Mouse (Mus musculus) C2C12 (cell line): ENCODE results near the gene Arhgef17.

ENCODE experiments used
- CEBPB ChIP-seq: IDR thresholded peaks from one replicate; pipeline ENCODE4 v1.6.1; 2011; ENCODE audit warnings: low read depth, mild to moderate bottlenecking, control low read depth, moderate library complexity
- CTCF ChIP-seq: IDR thresholded peaks from one replicate; pipeline ENCODE4 v1.5.1; 2011; ENCODE audit not compliant: control insufficient read depth, insufficient read depth, insufficient read length
- FOSL1 ChIP-seq: IDR thresholded peaks from one replicate; pipeline ENCODE4 v1.8.0; 2011; ENCODE audit warnings: mild to moderate bottlenecking, low read length; ENCODE audit not compliant: poor library complexity, insufficient read depth, severe bottlenecking
- MAX ChIP-seq: IDR thresholded peaks from one replicate; pipeline ENCODE4 v1.6.1; 2011; ENCODE audit warnings: mild to moderate bottlenecking, control low read depth
- MYOD1 ChIP-seq: IDR thresholded peaks from one replicate; pipeline ENCODE4 v1.6.1; 2011; ENCODE audit warnings: low read depth; ENCODE audit not compliant: control insufficient read depth, insufficient read length
- MYOG ChIP-seq: IDR thresholded peaks from one replicate; pipeline ENCODE4 v1.6.1; 2011; ENCODE audit not compliant: control insufficient read depth, insufficient read length; ENCODE audit errors: extremely low read depth
- USF1 ChIP-seq: IDR thresholded peaks from one replicate; pipeline ENCODE4 v1.6.1; 2011; ENCODE audit warnings: low read depth, mild to moderate bottlenecking, control low read depth, moderate library complexity

DNA sequence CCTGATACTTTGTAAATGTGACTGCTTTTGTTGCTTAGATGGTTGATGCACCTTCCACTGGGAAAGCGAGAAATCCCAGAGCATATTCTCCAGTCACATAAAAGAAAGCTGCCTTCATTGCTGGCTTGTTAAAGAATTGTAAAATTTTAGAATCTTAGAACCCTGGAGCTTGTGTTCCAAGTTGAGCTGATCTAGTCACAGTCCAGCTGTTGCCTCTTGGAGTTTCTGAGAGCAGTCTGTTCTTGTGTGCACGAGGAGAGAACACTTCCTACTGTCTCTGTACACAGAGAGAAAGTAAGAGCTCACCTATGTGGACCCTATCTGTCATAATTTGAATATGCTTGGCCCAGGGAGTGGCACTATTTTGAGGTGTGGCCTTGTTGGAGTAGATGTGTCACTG lies 103.4 kb downstream of the Arhgef17 start:
- TF ChIP-seq CTCF (no peak), MYOD1 (no peak), USF1 (no peak), FOSL1 (no peak), CEBPB (no peak), MAX (no peak), MYOG (no peak)
